Mouse (Mus musculus): ENCODE data around the gene Aff1. TPM values are rescaled to one million over a fixed set of nuclear protein-coding genes. Genes with fewer than 3 reads are reported as not detected.

Gene Aff1
- polyA plus RNA-seq, 1 experiment from 2014 or later: 2.1 TPM

- H3K9me3 ChIP-seq: no peaks in the 10 kb centered on the region
These were observed 5.8 kb downstream of the Aff1 start for GRCm38 (mm10) chr5:103697875-103698491.

GRCm38 (mm10) chr5:103698577-103698976, 6.4 kb downstream of the Aff1 start:
- no peak overlapping the region for H3K9ac ChIP-seq
- H3K9me3 ChIP-seq: no peaks in the 10 kb centered on the region
- no peak overlapping the region for H3K27ac ChIP-seq
- peaks cover 5% of the 10 kb centered on the region; the same call in 1 of the 2 replicates for H3K27me3 ChIP-seq (replicated peaks)
- no peak for ATAC-seq (replicated peaks)
- H3K4me1 ChIP-seq: peaks cover 6% of the 10 kb centered on the region
- 82% methylated on average over 4 of the region's 4 CpGs for WGBS
- H3K4me3 ChIP-seq: no peak overlapping the region
- H3K36me3 ChIP-seq (replicated peaks): no peaks in the 10 kb centered on the region
- H3K4me2 ChIP-seq: no peak overlapping the region

More at GRCm38 (mm10) chr5:103697875-103698491, 5.8 kb downstream of the Aff1 start:
- no peak for ATAC-seq (replicated peaks)
- Histone ChIP-seq H3K9ac (no peak overlapping the region), H3K4me2 (no peak overlapping the region), H3K4me3 (no peak overlapping the region), H3K4me1 (peaks cover 12% of the 10 kb centered on the region), H3K27ac (no peak overlapping the region), H3K27me3 (replicated peaks) (peaks cover 11% of the 10 kb centered on the region), H3K36me3 (replicated peaks) (no peaks in the 10 kb centered on the region)
- WGBS: 65% methylated on average over 5 of the region's 5 CpGs

GRCm38 (mm10) chr5:103699537-103699936, 7.4 kb downstream of the Aff1 start:
- no peak overlapping the region for H3K9ac ChIP-seq
- H3K4me1 ChIP-seq: peaks cover 2% of the 10 kb centered on the region; the same call in 1 of the 2 replicates
- no peak overlapping the region for H3K4me2 ChIP-seq
- no peak for ATAC-seq (replicated peaks)
- no peaks in the 10 kb centered on the region for H3K36me3 ChIP-seq (replicated peaks)
- H3K27me3 ChIP-seq (replicated peaks): no peaks in the 10 kb centered on the region; the same call in 1 of the 2 replicates
- WGBS: 45% methylated on average over 4 of the region's 4 CpGs
- no peaks in the 10 kb centered on the region for H3K9me3 ChIP-seq
- no peak overlapping the region for H3K4me3 ChIP-seq
- no peak overlapping the region for H3K27ac ChIP-seq

- Histone ChIP-seq H3K4me1 (peaks cover 2% of the 10 kb centered on the region; the same call in 1 of the 2 replicates), H3K9me3 (no peaks in the 10 kb centered on the region), H3K4me2 (no peak overlapping the region), H3K27me3 (replicated peaks) (no peaks in the 10 kb centered on the region; the same call in 1 of the 2 replicates), H3K9ac (no peak overlapping the region), H3K36me3 (replicated peaks) (no peaks in the 10 kb centered on the region), H3K27ac (no peak overlapping the region), H3K4me3 (no peak overlapping the region)
- 68% methylated on average over 2 of the region's 2 CpGs for WGBS
- ATAC-seq (replicated peaks): no peak
These were observed 8.5 kb downstream of the Aff1 start for GRCm38 (mm10) chr5:103700661-103701060.

- no peaks in the 10 kb centered on the region for H3K36me3 ChIP-seq (replicated peaks)
- H3K27me3 ChIP-seq (replicated peaks): no peaks in the 10 kb centered on the region; the same call in 1 of the 2 replicates
- no peak for ATAC-seq (replicated peaks)
- H3K27ac ChIP-seq: no peak overlapping the region
- H3K4me1 ChIP-seq: peaks cover 2% of the 10 kb centered on the region; the same call in 1 of the 2 replicates
- H3K9me3 ChIP-seq: no peaks in the 10 kb centered on the region
- H3K4me2 ChIP-seq: no peak overlapping the region
- WGBS: 75% methylated on average over 3 of the region's 3 CpGs
- H3K4me3 ChIP-seq: no peak overlapping the region
- no peak overlapping the region for H3K9ac ChIP-seq
These were observed 9.3 kb downstream of the Aff1 start for GRCm38 (mm10) chr5:103701466-103701865.

- H3K27ac ChIP-seq: no peak overlapping the region
- peaks cover 2% of the 10 kb centered on the region; the same call in 1 of the 2 replicates for H3K4me1 ChIP-seq
- no peak overlapping the region for H3K9ac ChIP-seq
- whole genome bisulfite sequencing: 86% methylated on average over 6 of the region's 6 CpGs
- H3K36me3 ChIP-seq (replicated peaks): no peaks in the 10 kb centered on the region
- H3K4me2 ChIP-seq: no peak overlapping the region
- no peak for ATAC-seq (replicated peaks)
- no peaks in the 10 kb centered on the region for H3K9me3 ChIP-seq
- H3K4me3 ChIP-seq: no peak overlapping the region
- H3K27me3 ChIP-seq (replicated peaks): no peaks in the 10 kb centered on the region
These were observed 10.4 kb downstream of the Aff1 start for GRCm38 (mm10) chr5:103702527-103702926.

- no peak overlapping the region for H3K27ac ChIP-seq
- H3K4me3 ChIP-seq: no peak overlapping the region
- no peak overlapping the region for H3K9ac ChIP-seq
- no peaks in the 10 kb centered on the region for H3K36me3 ChIP-seq (replicated peaks)
- WGBS: 98% methylated on average over 4 of the region's 4 CpGs
- H3K9me3 ChIP-seq: no peaks in the 10 kb centered on the region
- H3K4me2 ChIP-seq: no peak overlapping the region
- no peaks in the 10 kb centered on the region for H3K4me1 ChIP-seq
- no peaks in the 10 kb centered on the region for H3K27me3 ChIP-seq (replicated peaks)
- no peak for ATAC-seq (replicated peaks)
These were observed 13.2 kb downstream of the Aff1 start for GRCm38 (mm10) chr5:103705331-103705730.

- 94% methylated on average over 1 of the region's 1 CpGs for WGBS
These were observed 13.7 kb downstream of the Aff1 start for GRCm38 (mm10) chr5:103705874-103706273.

GRCm38 (mm10) chr5:103709044-103709443, 16.9 kb downstream of the Aff1 start:
- Histone ChIP-seq H3K9ac (no peak overlapping the region), H3K27me3 (replicated peaks) (no peaks in the 10 kb centered on the region), H3K36me3 (replicated peaks) (no peaks in the 10 kb centered on the region), H3K27ac (no peak overlapping the region), H3K9me3 (no peaks in the 10 kb centered on the region), H3K4me2 (no peak overlapping the region), H3K4me1 (no peaks in the 10 kb centered on the region), H3K4me3 (no peak overlapping the region)
- ATAC-seq (replicated peaks): no peak
- 86% methylated on average over 3 of the region's 3 CpGs for WGBS

More at GRCm38 (mm10) chr5:103705874-103706273, 13.7 kb downstream of the Aff1 start:
- Histone ChIP-seq H3K4me3 (no peak overlapping the region), H3K27ac (no peak overlapping the region), H3K4me1 (no peaks in the 10 kb centered on the region), H3K4me2 (no peak overlapping the region), H3K9ac (no peak overlapping the region), H3K9me3 (no peaks in the 10 kb centered on the region), H3K27me3 (replicated peaks) (no peaks in the 10 kb centered on the region), H3K36me3 (replicated peaks) (no peaks in the 10 kb centered on the region)
- ATAC-seq (replicated peaks): no peak

GRCm38 (mm10) chr5:103711886-103712285, 19.7 kb downstream of the Aff1 start:
- 81% methylated on average over 2 of the region's 2 CpGs for WGBS
- ATAC-seq (replicated peaks): no peak
- H3K4me2 ChIP-seq: no peak overlapping the region
- no peak overlapping the region for H3K27ac ChIP-seq
- no peak overlapping the region for H3K4me3 ChIP-seq
- no peaks in the 10 kb centered on the region for H3K4me1 ChIP-seq
- no peaks in the 10 kb centered on the region for H3K9me3 ChIP-seq
- no peaks in the 10 kb centered on the region for H3K36me3 ChIP-seq (replicated peaks)
- no peak overlapping the region for H3K9ac ChIP-seq
- no peaks in the 10 kb centered on the region for H3K27me3 ChIP-seq (replicated peaks)

- no peak overlapping the region for H3K4me2 ChIP-seq
- no peaks in the 10 kb centered on the region for H3K9me3 ChIP-seq
- 72% methylated on average over 2 of the region's 2 CpGs for WGBS
- no peak overlapping the region for H3K4me3 ChIP-seq
- H3K4me1 ChIP-seq: no peaks in the 10 kb centered on the region
- no peaks in the 10 kb centered on the region for H3K36me3 ChIP-seq (replicated peaks)
- H3K27ac ChIP-seq: no peak overlapping the region
- no peak overlapping the region for H3K9ac ChIP-seq
- no peaks in the 10 kb centered on the region for H3K27me3 ChIP-seq (replicated peaks)
- ATAC-seq (replicated peaks): no peak
These were observed 21.2 kb downstream of the Aff1 start for GRCm38 (mm10) chr5:103713422-103713821.

- no peak overlapping the region for H3K4me2 ChIP-seq
- H3K4me3 ChIP-seq: no peak overlapping the region
- H3K4me1 ChIP-seq: no peaks in the 10 kb centered on the region
- 76% methylated on average over 6 of the region's 6 CpGs for WGBS
- H3K9me3 ChIP-seq: no peaks in the 10 kb centered on the region
- no peak overlapping the region for H3K9ac ChIP-seq
- ATAC-seq (replicated peaks): no peak
- no peak overlapping the region for H3K27ac ChIP-seq
- no peaks in the 10 kb centered on the region for H3K36me3 ChIP-seq (replicated peaks)
- H3K27me3 ChIP-seq (replicated peaks): no peaks in the 10 kb centered on the region
These were observed 22.8 kb downstream of the Aff1 start for GRCm38 (mm10) chr5:103714943-103715342.

- Histone ChIP-seq H3K27ac (no peak overlapping the region), H3K9me3 (no peaks in the 10 kb centered on the region), H3K4me1 (no peaks in the 10 kb centered on the region), H3K4me3 (no peak overlapping the region), H3K27me3 (replicated peaks) (no peaks in the 10 kb centered on the region), H3K4me2 (no peak overlapping the region), H3K36me3 (replicated peaks) (no peaks in the 10 kb centered on the region), H3K9ac (no peak overlapping the region)
- 93% methylated on average over 5 of the region's 5 CpGs for whole genome bisulfite sequencing
- ATAC-seq (replicated peaks): no peak
These were observed 24.7 kb downstream of the Aff1 start for GRCm38 (mm10) chr5:103716824-103717342.
